Mouse (Mus musculus) midbrain, postnatal 0 days (tissue): ENCODE measurements around the gene Nipal3. TPM values are rescaled to one million over a fixed set of nuclear protein-coding genes. Genes with fewer than 3 reads are reported as not detected.
A peak's percentile ranks its signal among the peaks of the same experiment; 100 is the strongest.

Experiments
- ATAC-seq: fragments of 200-750 bp; cut with Nextera tagmentation; 2 replicates; pipeline ENCODE4 v1.8.0; 2017; ENCODE audit warnings: moderate number of reproducible peaks, mild to moderate bottlenecking, moderate TSS enrichment, moderate library complexity; ENCODE audit not compliant: low FRiP score
- DNase-seq: peaks from one replicate; pipeline ENCODE4 v3.0.0-alpha.2; 2015; ENCODE audit warnings: low spot score
- H3K27ac ChIP-seq: fragments of 300-500 bp; sonication (generic); 2 replicates; pipeline ENCODE4 v1.5.1; 2014; ENCODE audit warnings: low read depth, mild to moderate bottlenecking, low read length, mixed read lengths
- H3K27me3 ChIP-seq: fragments of 300-500 bp; sonication (generic); 2 replicates; pipeline ENCODE4 v1.6.1; 2014; ENCODE audit warnings: low read length, control low read depth, mixed read lengths; ENCODE audit not compliant: insufficient read depth
- H3K36me3 ChIP-seq: fragments of 300-500 bp; sonication (generic); 2 replicates; pipeline ENCODE4 v1.6.1; 2014; ENCODE audit warnings: low read length, control low read depth, mixed read lengths; ENCODE audit not compliant: insufficient read depth
- H3K4me1 ChIP-seq: fragments of 300-500 bp; sonication (generic); 2 replicates; pipeline ENCODE4 v1.6.1; 2014; ENCODE audit warnings: mild to moderate bottlenecking, control low read depth, antibody characterized with exemption, low read length, mixed read lengths; ENCODE audit not compliant: insufficient read depth
- H3K4me2 ChIP-seq: fragments of 300-500 bp; sonication (generic); 2 replicates; pipeline ENCODE4 v1.6.1; 2014; ENCODE audit warnings: low read depth, mild to moderate bottlenecking, low read length, mixed read lengths; ENCODE audit not compliant: poor library complexity, severe bottlenecking
- H3K4me3 ChIP-seq: fragments of 300-500 bp; sonication (generic); 2 replicates; pipeline ENCODE4 v1.5.1; 2014; ENCODE audit warnings: low read depth, mild to moderate bottlenecking, low read length, moderate library complexity
- H3K9ac ChIP-seq: fragments of 300-500 bp; sonication (generic); replicated peaks from 2 replicates; pipeline ENCODE4 v1.6.1; 2014; ENCODE audit warnings: mild to moderate bottlenecking, low read length, moderate library complexity, mixed read lengths; ENCODE audit not compliant: poor library complexity, severe bottlenecking
- H3K9me3 ChIP-seq: fragments of 300-500 bp; sonication (generic); 2 replicates; pipeline ENCODE4 v1.6.1; 2016; ENCODE audit warnings: low read length, control low read depth
- CTCF ChIP-seq: IDR thresholded peaks from 2 replicates; pipeline ENCODE4 v1.5.1; 2016; ENCODE audit warnings: antibody characterized with exemption, mild to moderate bottlenecking
- WGBS: fragments of 180-500 bp; shearing (Covaris S2); extraction: QIAGEN DNeasy Blood & Tissue Kit; methylation state at CpG from one replicate; pipeline ENCODE4 v1.1.7; 2014; 5-methylcytosine and 5-hydroxymethylcytosine counted together
- polyA plus RNA-seq: library from polyadenylated mRNA; unstranded; fragments of >200 nt; fragmentation: Nextera tagmentation; extraction: Ambion mirVana; gene quantifications from 2 replicates; pipeline ENCODE4 v1.2.1, GENCODE M21; 2015
- total RNA-seq: library from RNA; depleted of rRNA; stranded (reverse); fragments of >200 nt; gene quantifications from 2 replicates; pipeline ENCODE4 v1.2.3, GENCODE M21; 2014

The Nipal3 gene
- total and polyA plus RNA-seq, 2 experiments from 2014 or later: 10.9 to 132 TPM

- Histone ChIP-seq H3K4me3 (no peak overlapping the region), H3K27me3 (no peaks in the 10 kb centered on the region), H3K36me3 (peaks cover 74% of the 10 kb centered on the region), H3K27ac (no peak overlapping the region), H3K9ac (no peak overlapping the region), H3K9me3 (no peaks in the 10 kb centered on the region), H3K4me2 (no peak overlapping the region), H3K4me1 (no peaks in the 10 kb centered on the region)
- TF ChIP-seq CTCF: no peak
- WGBS: 93% methylated on average over 21 of the region's 21 CpGs
- ATAC-seq (no peak), DNase-seq (no peak)
Measured at GRCm38 (mm10) chr4:135416367-135416766, 78.5 kb downstream of the Nipal3 start.

DNA sequence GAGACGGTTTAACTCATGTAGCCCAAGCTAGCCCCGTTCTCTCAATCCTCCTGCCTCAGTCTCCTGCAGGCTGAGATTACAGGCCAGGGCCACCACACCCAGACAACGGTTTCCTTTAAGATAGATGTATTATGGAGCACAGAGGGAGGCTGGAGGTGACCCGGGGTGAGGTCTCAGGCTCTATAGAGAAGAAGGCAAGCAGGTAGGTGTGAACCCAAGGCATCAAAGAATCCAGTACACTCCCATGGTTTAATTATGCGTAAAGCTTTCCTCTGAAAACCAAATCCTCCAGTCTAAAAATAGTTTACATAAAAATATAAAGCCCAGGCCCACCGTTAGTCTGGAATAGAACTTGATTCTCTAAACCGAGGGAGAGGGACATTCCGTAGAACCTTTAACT, 81.3 kb downstream of the Nipal3 start:
- H3K9ac ChIP-seq: no peak overlapping the region
- no peak overlapping the region for H3K4me2 ChIP-seq
- no peaks in the 10 kb centered on the region for H3K4me1 ChIP-seq
- ATAC-seq (no peak), DNase-seq (no peak)
- no peaks in the 10 kb centered on the region for H3K9me3 ChIP-seq
- TF ChIP-seq CTCF: no peak
- peaks cover 52% of the 10 kb centered on the region for H3K36me3 ChIP-seq
- H3K4me3 ChIP-seq: no peak overlapping the region
- no peak overlapping the region for H3K27ac ChIP-seq
- 84% methylated on average over 8 of the region's 8 CpGs for WGBS
- no peaks in the 10 kb centered on the region for H3K27me3 ChIP-seq

DNA sequence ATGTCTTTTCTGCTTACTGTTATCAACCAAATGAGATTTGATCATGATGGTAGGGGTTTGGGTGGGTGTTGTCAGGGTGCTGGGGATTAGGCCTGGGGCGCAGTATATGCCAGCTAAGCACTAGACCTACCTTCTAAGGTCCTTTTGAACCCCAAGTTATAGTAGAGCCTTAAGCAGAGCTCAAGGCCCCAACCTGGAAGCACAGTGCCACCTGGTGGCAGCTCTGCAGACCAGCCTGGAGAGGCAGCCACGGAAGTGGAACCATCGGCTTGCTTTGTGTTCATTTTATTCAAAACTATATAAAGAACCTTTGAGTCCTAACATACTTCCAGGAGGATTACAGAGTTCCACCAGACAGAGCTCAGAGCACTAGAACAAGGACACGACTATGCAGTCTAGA, 83.2 kb downstream of the Nipal3 start:
- peak; percentile 83 for TF ChIP-seq CTCF
- H3K4me3 ChIP-seq: no peak overlapping the region
- H3K27ac ChIP-seq: no peak overlapping the region
- no peaks in the 10 kb centered on the region for H3K9me3 ChIP-seq
- 43% methylated on average over 4 of the region's 4 CpGs for WGBS
- no peak for ATAC-seq
- H3K4me2 ChIP-seq: no peak overlapping the region
- no peaks in the 10 kb centered on the region for H3K4me1 ChIP-seq
- no peak overlapping the region for H3K9ac ChIP-seq
- DNase-seq: peak; percentile 60
- peaks cover 39% of the 10 kb centered on the region for H3K36me3 ChIP-seq
- H3K27me3 ChIP-seq: no peaks in the 10 kb centered on the region

DNA sequence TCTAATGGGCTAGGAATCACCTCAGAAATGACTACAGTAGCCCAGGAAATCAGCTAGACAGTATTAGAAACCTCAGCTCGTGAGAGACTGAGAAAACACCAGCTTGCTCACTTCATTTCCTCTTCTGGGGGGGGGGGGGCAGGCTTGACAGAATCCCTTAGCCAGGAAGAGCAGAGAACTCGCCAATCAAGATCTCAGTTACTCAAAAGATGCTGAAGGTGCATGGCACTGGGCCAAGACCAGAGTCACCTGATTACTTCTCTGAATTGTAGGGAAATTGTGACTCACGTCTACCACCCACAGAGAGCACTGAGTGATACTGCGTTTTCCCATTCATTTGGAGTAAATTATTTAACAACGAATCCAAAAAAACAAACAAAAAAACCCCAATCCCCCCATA, 88.7 kb downstream of the Nipal3 start:
- H3K9ac ChIP-seq: no peak overlapping the region

GRCm38 (mm10) chr4:135404916-135405315, 89.9 kb downstream of the Nipal3 start:
- 94% methylated on average over 2 of the region's 2 CpGs for WGBS
- Histone ChIP-seq H3K4me1 (no peaks in the 10 kb centered on the region), H3K4me2 (no peak overlapping the region), H3K36me3 (no peaks in the 10 kb centered on the region), H3K9ac (no peak overlapping the region), H3K4me3 (no peak overlapping the region), H3K27me3 (peaks cover 4% of the 10 kb centered on the region; the same call in 1 of the 2 replicates), H3K27ac (no peak overlapping the region), H3K9me3 (no peaks in the 10 kb centered on the region)
- no peak for TF ChIP-seq CTCF
- DNase-seq (no peak), ATAC-seq (no peak)

More for the DNA sequence above, 88.7 kb downstream of the Nipal3 start:
- Histone ChIP-seq H3K27me3 (no peaks in the 10 kb centered on the region), H3K36me3 (no peaks in the 10 kb centered on the region), H3K4me2 (no peak overlapping the region), H3K9me3 (no peaks in the 10 kb centered on the region), H3K27ac (no peak overlapping the region), H3K4me1 (no peaks in the 10 kb centered on the region), H3K4me3 (no peak overlapping the region)
- no peak for TF ChIP-seq CTCF
- WGBS: 64% methylated on average over 5 of the region's 5 CpGs
- ATAC-seq (no peak), DNase-seq (peak; percentile 24)

DNA sequence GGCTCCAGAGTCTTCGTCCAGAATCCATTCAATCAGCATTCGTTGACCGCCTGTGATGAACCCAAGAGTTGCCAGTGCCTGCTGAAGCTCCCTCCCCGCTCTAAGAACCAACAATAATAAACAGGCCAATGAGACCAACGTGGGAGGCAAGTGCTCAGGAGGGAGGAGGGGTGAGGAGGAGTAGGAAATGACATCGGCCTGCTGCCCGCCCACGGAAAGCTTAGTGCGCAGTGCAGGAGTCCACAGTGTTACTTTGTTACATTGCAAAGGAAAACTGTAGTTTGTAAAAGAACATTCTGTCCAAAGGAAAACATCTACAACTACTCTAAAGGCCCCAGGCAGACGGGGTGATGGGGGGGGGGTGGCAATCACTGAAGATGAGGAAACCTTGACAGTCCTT, 90.8 kb downstream of the Nipal3 start:
- H3K9me3 ChIP-seq: no peaks in the 10 kb centered on the region
- 84% methylated on average over 10 of the region's 10 CpGs for WGBS

More for the DNA sequence above, 90.8 kb downstream of the Nipal3 start:
- TF ChIP-seq CTCF: no peak
- H3K27me3 ChIP-seq: peaks cover 8% of the 10 kb centered on the region
- no peak overlapping the region for H3K4me3 ChIP-seq
- no peaks in the 10 kb centered on the region for H3K36me3 ChIP-seq
- DNase-seq (no peak), ATAC-seq (no peak)
- H3K4me1 ChIP-seq: no peaks in the 10 kb centered on the region
- no peak overlapping the region for H3K9ac ChIP-seq
- no peak overlapping the region for H3K4me2 ChIP-seq
- H3K27ac ChIP-seq: no peak overlapping the region
